Mouse (Mus musculus) heart, adult 2 months (tissue): ENCODE measurements around the gene Dvl2. TPM values are rescaled to one million over a fixed set of nuclear protein-coding genes. Genes with fewer than 3 reads are reported as not detected.

Experiments
- DNase-seq, 2 experiments: peaks; one replicate each; pipeline ENCODE4 v3.0.0; 2021
- H3K27ac ChIP-seq: fragments of 200-600 bp; 2 replicates; pipeline ENCODE4 v1.8.1; 2022
- H3K27me3 ChIP-seq: fragments of 200-500 bp; 2 replicates; pipeline ENCODE4 v1.6.1; 2012; ENCODE audit warnings: mild to moderate bottlenecking, low read length, inconsistent platforms, mixed read lengths; ENCODE audit not compliant: control insufficient read depth, insufficient read depth
- H3K36me3 ChIP-seq: fragments of 200-500 bp; 2 replicates; pipeline ENCODE4 v1.6.1; 2012; ENCODE audit warnings: low read length, inconsistent platforms; ENCODE audit not compliant: control insufficient read depth, insufficient read depth
- H3K4me1 ChIP-seq: fragments of 200-500 bp; 2 replicates; pipeline ENCODE4 v1.6.1; 2011; ENCODE audit warnings: low read length; ENCODE audit not compliant: control insufficient read depth, insufficient read depth
- H3K4me3 ChIP-seq: fragments of 200-600 bp; 2 replicates; pipeline ENCODE4 v1.8.1; 2022
- H3K79me2 ChIP-seq: fragments of 200-500 bp; replicated peaks from 2 replicates; pipeline ENCODE4 v1.6.1; 2012; ENCODE audit warnings: mild to moderate bottlenecking, inconsistent platforms, low read length, moderate library complexity, mixed read lengths; ENCODE audit not compliant: control insufficient read depth, insufficient read depth
- H3K9ac ChIP-seq: fragments of 200-500 bp; 2 replicates; pipeline ENCODE4 v1.6.1; 2012; ENCODE audit warnings: low read depth, mild to moderate bottlenecking, control low read depth, inconsistent platforms, low read length, mixed read lengths
- CTCF ChIP-seq: fragments of 200-600 bp; IDR thresholded peaks from 2 replicates; pipeline ENCODE4 v1.8.1; 2022; ENCODE audit warnings: antibody characterized with exemption, mild to moderate bottlenecking, moderate library complexity
- EP300 ChIP-seq: fragments of 200-500 bp; IDR thresholded peaks from 2 replicates; pipeline ENCODE4 v1.6.1; 2011; ENCODE audit warnings: low read depth, low read length, control low read depth; ENCODE audit not compliant: insufficient read depth
- POLR2A ChIP-seq: fragments of 200-500 bp; IDR thresholded peaks from 2 replicates; pipeline ENCODE4 v1.6.1; 2011; ENCODE audit warnings: mild to moderate bottlenecking, low read depth, low read length, control low read depth; ENCODE audit not compliant: insufficient read depth
- WGBS: fragments of 180-500 bp; shearing (Covaris S2); methylation state at CpG from one replicate; pipeline ENCODE4 v1.1.7; 2018; 5-methylcytosine and 5-hydroxymethylcytosine counted together
- intact Hi-C: fragments of 180-260 bp; cut with DNase I; formaldehyde crosslinking; loops from one replicate; pipeline ENCODE4 v1.15.1; 2025
- polyA plus RNA-seq: library from polyadenylated mRNA; depleted of rRNA; stranded (reverse); fragments of >200 nt; gene quantifications from 2 replicates; pipeline ENCODE4 v1.2.3, GENCODE M21; 2012
- total RNA-seq, 2 experiments: library from RNA; stranded (reverse); gene quantifications; 2 replicates each; pipeline ENCODE4 v1.2.3; 2021

Gene Dvl2
- total and polyA plus RNA-seq, 3 experiments: 4.1 to 7.4 (median 4.9) TPM

DNA sequence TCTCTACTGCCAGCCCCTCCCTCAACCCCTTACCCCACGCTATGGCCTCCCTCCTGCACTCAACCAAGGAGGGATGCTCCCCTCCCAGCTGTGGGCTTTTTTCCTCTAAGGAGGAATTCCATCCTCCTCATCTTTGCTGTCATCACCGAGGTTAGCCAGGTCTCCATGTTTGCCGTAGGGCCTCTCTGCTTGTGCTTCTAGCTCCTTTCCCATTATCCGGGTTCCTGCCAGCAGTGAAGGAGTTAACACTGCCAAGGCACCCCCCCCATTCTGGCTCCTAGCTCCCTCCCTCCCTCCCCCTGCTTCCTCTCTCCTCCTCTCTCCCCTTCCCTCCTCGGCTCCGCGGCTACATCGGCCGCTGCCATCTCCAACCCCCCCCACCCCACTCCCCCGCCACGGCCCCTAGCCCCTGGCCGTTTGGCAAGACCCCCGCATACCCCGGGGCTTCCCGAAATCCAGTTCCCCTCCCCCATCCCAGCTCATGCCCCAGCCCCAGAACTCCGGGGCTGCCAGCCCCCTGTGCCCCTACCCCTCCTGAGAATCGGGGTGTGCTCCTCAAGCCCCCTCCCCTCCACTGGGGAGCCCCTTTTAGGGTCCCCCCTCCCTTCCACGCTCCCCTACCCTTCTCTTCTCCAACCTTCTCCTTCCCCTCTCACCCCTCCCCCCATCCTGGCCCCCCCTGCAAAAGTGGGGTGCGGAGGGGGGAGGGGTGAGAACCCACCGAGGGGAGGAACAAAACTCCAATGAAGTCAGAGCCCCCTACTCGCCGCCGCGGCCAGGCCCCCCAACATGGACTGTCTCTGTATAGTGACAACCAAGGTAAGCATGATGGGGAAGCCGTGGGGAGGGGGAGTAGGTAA lies 18.0 kb downstream of the Dvl2 start:
- no peak for TF ChIP-seq EP300
- H3K4me1 ChIP-seq: peaks cover 6% of the 10 kb centered on the region
- intact Hi-C loops: no loop called here
- H3K4me3 ChIP-seq: peak overlapping the region; percentile 34; the same call in 1 of the 2 replicates
- peak overlapping the region; percentile 62 for H3K9ac ChIP-seq
- H3K79me2 ChIP-seq: no peaks in the 10 kb centered on the region
- 3% methylated on average over 25 of the region's 25 CpGs for WGBS
- H3K27me3 ChIP-seq: no peaks in the 10 kb centered on the region
- DNase-seq: no peak
- H3K36me3 ChIP-seq: no peaks in the 10 kb centered on the region
- H3K27ac ChIP-seq: peak overlapping the region; percentile 62

DNA sequence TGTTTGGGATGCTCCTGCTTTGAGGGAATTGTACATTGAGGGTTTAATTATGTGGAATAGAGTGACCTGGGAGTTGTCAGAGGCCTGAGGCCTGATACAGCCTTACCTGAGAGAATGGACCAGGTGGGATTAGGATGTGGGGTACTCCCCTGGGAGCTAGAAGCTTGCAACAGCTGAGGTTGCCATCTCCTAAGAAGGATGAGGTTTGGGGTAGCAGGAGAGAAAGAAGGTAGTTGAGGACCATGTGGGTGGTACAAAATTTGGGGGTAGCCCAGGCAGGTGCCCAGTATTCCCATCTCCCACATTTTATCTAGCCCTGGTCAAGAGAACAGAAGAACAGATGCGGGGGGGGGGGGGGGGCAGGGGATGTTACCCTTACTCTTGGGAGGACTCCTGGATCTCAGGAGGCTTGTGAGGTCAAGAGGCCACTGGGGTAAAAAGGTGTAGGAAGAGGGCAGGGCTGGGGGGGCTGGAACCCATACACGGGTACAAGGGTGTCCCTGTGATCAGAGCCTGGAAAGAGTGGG lies 19.2 kb downstream of the Dvl2 start:
- DNase-seq: no peak
- H3K79me2 ChIP-seq: no peaks in the 10 kb centered on the region
- TF ChIP-seq CTCF (no peak), POLR2A (no peak), EP300 (no peak)
- 29% methylated on average over 2 of the region's 2 CpGs for WGBS
- H3K4me1 ChIP-seq: peaks cover 3% of the 10 kb centered on the region; the same call in 1 of the 2 replicates
- H3K27me3 ChIP-seq: no peaks in the 10 kb centered on the region
- no peak overlapping the region for H3K9ac ChIP-seq
- H3K36me3 ChIP-seq: no peaks in the 10 kb centered on the region
- H3K4me3 ChIP-seq: no peak overlapping the region
- no peak overlapping the region for H3K27ac ChIP-seq
- intact Hi-C loops: no loop called here

DNA sequence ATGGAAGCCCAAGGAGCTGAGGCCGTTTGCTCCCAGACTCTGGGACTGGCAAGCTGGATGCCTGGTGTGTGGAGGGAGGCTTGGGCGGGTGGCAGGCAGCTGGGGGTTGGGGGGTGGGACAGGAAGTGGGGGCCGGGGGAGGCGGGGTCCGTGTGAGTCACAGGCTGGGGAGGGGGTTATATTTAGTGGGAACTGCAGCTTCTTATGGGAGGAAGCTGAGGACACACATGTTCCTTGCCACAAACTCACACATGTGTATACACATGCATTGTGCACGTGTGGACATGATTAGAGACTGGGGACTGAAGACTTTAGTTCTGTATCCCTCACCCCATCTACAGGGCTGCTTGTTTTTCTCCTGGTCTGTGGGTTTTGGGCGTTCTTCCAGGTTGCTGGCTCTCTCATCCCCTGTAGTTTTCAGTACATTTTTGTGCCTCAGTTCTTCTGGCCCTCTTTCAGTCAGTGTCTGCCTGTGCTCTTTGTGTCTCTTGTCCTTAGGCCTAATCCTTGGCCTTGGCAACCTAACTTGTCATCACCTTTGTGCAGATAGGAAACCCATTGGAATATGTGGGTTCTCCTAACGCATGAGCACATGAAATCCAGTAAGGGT lies 19.7 kb downstream of the Dvl2 start:
- no peak for DNase-seq
- H3K36me3 ChIP-seq: no peaks in the 10 kb centered on the region
- H3K4me1 ChIP-seq: peaks cover 1% of the 10 kb centered on the region; the same call in 1 of the 2 replicates
- H3K9ac ChIP-seq: no peak overlapping the region
- no peak overlapping the region for H3K4me3 ChIP-seq
- no peak overlapping the region for H3K27ac ChIP-seq
- no peaks in the 10 kb centered on the region for H3K79me2 ChIP-seq
- no peaks in the 10 kb centered on the region for H3K27me3 ChIP-seq
- intact Hi-C loops: no loop called here
- TF ChIP-seq CTCF (no peak), EP300 (no peak), POLR2A (no peak)
- WGBS: 27% methylated on average over 8 of the region's 8 CpGs

DNA sequence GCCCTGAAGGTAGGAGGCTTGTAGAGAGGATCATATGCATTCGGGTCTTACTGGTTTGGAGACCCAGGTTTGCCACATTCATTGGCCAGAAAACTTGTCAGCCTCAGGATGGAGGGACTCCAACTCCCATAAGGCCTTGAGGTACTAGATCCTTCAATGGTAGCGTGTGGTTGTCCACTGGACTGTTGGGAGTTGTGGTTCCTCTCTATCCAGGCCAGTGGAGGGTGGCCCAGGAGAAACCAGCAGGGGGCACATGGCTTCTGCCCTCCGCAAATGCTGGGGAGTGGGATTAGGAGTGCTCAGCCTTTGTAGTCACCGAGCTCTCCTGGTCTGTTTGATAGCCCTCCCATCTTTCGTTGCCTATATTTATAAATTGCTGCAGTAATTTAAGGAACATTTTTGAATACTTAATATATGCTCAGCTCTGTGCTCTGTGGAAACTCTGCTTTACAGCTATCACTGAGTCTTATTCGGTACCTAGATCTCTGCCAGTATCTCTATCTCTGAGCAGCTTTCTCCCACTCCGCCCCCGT lies 20.4 kb downstream of the Dvl2 start:
- peak overlapping the region; percentile 4 for H3K27ac ChIP-seq
- peak overlapping the region; percentile 47 for H3K4me3 ChIP-seq
- H3K79me2 ChIP-seq: no peaks in the 10 kb centered on the region
- peaks cover 1% of the 10 kb centered on the region; the same call in 1 of the 2 replicates for H3K4me1 ChIP-seq
- peak; percentile 75 to 81 for DNase-seq
- TF ChIP-seq EP300: no peak
- peak; percentile 85 for TF ChIP-seq CTCF
- intact Hi-C loops: no loop called here
- H3K27me3 ChIP-seq: no peaks in the 10 kb centered on the region
- no peaks in the 10 kb centered on the region for H3K36me3 ChIP-seq
- peak overlapping the region; percentile 40; the same call in 1 of the 2 replicates for H3K9ac ChIP-seq
- 2% methylated on average over 8 of the region's 8 CpGs for WGBS

DNA sequence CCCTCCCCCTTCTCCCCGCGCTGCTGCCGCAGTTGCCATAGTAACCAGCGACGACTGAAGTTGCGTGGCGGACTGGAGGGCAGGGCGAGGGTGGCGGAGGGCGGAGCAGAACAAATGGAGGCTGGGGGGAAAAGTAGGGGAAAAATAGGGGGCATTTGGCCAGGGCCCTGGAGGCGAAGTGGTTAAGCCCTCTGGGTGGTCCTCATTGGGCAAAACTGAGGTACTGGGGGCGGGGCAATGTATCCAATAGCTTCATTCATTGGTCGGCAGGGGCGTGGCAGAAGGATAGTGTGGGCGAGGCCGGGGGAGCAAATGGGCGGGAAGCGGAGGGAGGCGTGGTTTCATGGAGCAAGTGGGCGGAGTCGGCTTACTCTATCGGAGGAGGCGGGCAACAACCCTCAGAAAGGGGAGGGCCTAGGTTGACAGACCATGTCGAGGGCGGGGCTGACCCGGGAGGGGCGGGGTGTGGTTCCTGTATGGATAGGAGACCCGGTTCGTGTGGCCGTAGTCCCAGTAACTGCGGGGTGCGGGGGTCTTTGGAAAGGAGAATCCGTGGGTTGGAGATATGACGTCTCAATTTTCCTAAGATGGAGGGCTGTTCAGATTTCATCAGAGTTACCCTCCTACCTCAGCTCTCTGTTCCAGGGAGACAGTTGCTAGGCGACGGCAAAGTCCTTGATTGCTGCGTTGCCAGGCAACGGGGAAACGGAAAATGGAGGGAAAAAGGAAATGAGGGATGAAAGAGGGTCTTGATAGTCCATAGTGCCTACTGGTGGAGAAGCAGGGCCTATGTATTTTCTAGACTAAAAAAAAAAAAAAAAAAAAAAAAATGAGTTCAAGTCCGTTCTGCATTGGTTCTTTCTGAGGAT lies 21.1 kb downstream of the Dvl2 start:
- no peaks in the 10 kb centered on the region for H3K36me3 ChIP-seq
- peak overlapping the region; percentile 4 for H3K27ac ChIP-seq
- peak overlapping the region; percentile 40; the same call in 1 of the 2 replicates for H3K9ac ChIP-seq
- TF ChIP-seq POLR2A (no peak), CTCF (no peak), EP300 (no peak)
- intact Hi-C loops: no loop called here
- H3K79me2 ChIP-seq: no peaks in the 10 kb centered on the region
- peak overlapping the region; percentile 47 for H3K4me3 ChIP-seq
- DNase-seq: peak; percentile 92
- WGBS: 4% methylated on average over 40 of the region's 40 CpGs
- no peaks in the 10 kb centered on the region for H3K27me3 ChIP-seq
- peaks cover 1% of the 10 kb centered on the region; the same call in 1 of the 2 replicates for H3K4me1 ChIP-seq
